Mouse (Mus musculus) adipocyte (in vitro differentiated cells): ENCODE measurements around the gene Fbxw4.

ENCODE experiments used
- DNase-seq: peaks from one replicate; pipeline ENCODE4 v3.0.0-alpha.2; 2016; ENCODE audit warnings: low spot score

Fbxw4 gene

DNA sequence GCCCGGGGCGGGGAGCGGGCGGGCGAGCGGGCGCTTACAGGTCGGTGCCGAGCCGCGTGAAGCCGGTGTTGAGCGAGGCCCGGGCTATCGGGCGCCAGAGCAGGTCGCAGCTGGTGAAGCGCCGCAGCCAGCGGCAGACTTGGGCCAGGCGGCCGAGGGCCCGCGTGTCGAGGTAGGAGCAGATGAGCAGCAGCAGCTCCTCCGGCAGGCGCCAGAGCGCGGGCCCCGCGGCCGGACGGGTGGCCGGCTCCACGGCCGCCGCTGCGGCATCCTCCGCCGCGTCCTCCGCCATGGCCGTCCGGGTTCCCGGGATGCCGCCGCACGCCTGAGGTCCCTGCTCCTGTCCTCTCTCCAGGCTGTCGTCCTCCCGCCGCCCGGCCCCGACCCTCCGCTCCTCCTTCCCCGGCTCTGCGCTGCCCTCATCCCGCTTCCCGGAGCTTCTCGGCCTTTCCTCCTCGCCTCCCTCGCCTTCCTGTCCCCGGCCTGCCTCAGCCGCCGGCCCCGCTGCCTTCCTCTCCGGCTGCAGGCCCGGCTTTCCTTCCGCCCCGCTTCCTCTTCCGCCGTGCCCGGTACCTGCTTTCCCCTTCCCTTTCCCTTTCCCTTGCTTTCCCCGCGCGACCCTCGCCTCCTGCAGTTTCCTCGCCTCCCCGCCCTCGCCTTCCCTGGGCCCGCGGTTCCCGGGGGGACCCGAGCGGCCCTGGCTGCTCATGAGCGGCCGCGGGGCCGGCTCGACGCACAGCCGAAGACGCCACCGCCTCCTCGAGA is at the start of gene Fbxw4:
TSS of gene Fbxw4 (minus strand) at position 575 of the 765 bp plus-strand sequence.
- DNase-seq = peak; percentile 75

DNA sequence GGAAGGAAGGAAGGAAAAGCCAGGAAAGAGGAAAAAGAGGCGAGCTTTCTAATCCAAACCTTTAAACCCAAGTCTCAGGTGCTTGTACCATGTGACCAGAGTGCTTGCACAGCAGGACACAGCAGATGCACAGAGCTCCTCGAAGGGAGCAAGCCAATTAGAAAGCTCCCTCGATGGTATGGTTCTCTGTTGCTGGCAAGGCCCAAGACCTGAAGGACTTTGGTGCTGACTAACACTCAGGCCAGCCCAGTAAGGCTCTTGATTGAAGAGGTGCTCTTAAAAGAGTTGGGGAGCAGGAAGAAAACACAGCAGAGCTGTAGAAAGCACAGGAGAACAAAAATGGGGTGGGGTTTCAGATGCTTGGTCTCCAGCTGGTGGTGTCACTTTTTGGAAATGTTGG is 48.6 kb upstream of the Fbxw4 start:
- DNase-seq = no peak

DNA sequence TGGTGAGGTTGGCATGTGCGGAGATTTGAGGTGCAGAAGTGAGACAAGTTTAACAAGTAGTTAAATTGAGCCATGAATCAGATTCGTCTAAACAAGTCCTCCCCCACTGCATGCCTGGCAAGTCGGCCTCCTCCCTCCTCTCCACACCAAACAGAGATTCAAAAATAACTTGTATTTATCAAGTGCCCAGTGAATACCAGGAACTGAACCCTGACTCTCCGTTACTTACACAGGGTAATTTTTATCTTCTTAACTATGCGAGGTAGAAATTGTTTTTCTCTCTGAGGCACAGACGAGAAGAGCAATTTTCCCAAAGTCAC is 36.1 kb upstream of the Fbxw4 start:
- DNase-seq = no peak

DNA sequence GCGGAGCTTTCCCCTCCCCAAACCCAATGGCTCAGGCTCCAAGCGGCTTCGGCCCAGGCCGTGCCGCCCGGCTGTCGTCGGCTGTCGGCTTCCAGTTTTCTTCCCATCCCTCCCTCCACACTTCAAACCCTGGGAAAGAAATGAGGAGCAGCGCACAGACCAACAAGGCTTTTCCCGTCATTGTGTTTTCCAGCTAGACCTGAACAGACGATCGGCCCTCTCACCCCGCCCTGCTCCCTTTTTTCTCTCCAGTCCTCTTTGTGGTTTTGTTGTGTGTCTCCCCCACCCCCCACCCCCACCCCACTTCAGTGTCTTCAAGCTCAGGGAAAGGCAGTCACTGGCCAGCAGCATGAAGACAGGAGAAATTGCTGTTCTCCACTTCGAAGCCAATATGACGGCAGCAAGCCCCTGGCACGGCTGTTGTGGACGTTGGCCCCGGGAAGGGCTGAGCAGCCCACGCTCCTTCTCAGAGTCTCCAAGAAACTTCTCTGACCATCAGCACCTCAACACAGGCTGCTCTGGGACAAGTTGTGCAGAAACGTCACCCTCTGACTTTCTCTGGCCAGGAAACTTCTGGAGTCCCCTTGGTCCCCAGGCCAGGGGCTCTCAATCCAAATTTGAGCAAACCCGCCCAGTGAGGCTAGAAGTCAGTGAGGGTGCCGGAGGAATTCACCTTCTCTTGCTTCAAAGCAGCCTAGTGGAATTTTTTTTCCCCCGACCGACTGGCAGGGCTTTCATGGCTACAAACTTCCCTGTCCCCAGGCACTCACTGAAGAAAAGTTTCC is 35.6 kb upstream of the Fbxw4 start:
- no peak for DNase-seq

DNA sequence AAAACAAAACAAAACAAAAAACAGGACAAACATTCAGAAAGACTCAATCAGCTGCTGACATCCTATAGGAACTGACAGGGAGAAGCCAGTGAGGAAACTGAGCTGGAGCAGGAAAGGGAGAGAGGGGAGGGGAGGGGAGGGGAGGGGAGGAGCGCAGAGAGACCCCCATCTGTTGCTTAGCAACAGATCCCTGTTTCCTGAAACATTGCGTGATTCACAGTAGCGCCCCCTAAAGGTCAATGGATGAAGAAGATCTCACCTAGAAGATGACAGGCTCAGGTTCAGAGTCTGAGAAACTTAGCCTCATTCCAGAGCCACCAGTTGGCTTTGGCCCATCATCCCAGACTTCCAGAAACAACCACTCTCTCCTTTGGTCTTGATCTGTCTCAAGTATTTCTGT is 33.9 kb upstream of the Fbxw4 start:
- DNase-seq = no peak

DNA sequence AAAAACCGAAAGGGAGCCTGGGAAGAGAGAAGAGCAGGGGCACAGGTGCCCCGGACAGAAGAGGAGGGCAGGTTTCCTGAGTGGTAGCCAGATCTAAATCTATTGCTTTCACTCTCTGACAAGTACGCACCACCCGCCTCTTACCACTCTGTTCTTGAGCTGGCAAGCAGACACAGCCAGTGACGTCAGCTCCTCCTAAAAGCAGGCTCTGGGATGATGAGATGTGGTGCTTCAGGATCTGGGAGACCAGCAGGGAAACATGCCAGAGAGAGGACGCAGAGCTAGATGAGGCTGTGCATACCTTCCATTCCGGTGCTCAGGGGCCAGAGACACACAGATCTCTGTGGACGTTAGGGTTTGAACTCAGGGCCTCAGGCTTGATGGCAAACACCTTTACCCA is 32.1 kb upstream of the Fbxw4 start:
- no peak for DNase-seq

DNA sequence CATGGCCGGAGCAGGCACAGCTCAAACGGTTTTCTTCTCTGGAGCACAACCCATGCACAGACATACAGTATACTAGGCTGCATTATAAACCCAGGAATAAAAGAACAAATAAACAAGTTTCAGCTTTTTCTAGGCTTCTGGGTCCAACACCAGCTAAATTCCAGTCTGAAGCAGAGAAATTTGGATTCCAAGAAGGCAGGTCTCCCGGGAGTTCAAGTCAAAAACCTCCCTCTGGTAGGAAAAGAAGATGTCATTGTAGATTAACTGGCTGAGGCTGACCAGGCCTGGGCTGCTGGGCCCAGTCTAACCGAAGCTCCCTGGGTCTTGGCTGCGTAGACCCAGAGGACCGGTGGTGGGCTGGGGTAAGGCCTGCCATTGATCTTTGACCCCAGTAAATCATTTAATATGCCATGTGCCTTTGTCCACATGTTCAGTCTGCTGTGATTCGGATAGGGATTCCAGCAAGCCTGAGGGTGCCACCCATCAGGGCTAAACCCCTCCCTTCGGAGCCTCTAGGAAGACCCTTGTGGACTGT is 31.0 kb upstream of the Fbxw4 start:
- peak; percentile 71 for DNase-seq

DNA sequence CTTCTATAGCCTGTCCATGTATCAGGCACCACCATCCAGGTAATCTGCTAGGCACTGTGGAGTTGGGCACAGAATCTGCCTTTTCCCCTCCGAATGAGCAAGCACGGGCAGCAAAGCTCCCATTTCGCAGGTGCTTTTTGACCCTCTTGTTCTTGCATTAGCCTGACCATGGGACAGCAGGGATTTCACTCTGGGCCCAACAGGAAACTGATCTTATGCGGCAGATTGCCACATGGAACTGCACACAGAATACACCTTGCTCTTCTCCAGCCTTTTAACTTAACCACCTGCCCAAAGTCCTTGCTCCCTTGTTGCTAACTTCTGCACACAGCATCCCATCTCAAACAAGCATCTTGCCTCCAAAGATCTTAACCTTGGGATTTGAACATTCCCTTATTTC is 26.9 kb upstream of the Fbxw4 start:
- no peak for DNase-seq

DNA sequence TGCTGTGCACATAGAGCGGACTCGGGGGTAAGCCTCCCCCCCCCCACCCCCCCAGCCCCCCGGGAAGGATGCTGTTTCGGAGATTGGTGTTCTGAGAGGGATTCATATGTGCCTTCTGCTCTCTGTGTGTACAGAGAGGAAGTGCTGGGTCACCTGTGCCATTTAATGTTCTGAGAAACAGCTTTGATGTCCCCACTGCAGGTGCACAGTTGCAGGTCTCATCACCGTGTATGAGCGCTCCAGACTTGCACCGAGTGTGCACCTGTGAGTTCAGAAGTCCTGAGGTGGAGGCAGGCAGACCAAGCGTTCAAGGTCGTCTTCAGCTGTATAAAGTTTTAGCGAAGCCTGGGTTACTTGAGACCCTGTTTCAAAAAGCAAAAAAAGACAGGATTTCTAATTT is 23.6 kb upstream of the Fbxw4 start:
- DNase-seq = no peak

DNA sequence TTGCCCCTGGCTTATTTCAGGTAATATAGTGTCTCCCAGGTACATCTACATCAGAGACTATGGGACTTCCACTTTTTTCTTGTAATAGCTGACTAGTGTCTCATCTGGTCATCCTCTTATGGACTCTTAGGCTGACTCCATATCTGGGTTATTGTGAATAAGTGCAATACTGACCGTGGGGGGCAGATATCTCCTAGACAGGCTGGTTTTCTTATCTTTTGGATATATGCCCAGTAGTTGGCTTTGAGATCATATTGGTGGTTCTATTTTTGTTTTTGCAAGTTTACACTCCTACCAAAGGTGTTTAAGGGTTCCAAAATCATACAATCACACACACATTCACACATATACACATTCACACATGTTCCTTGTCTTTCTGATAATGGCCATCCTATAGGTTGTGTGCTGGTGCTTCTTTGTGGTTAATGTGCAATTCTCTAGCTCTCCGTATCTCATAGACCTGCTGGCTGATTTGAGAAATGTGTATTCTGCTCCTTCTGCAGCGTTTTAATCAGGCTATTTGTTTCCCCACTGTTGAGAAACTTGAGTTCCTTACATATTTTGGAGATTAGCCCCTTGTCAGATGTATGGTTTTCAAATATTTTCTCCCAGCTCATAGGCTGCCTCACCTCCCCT is 20.5 kb upstream of the Fbxw4 start:
- DNase-seq = no peak

DNA sequence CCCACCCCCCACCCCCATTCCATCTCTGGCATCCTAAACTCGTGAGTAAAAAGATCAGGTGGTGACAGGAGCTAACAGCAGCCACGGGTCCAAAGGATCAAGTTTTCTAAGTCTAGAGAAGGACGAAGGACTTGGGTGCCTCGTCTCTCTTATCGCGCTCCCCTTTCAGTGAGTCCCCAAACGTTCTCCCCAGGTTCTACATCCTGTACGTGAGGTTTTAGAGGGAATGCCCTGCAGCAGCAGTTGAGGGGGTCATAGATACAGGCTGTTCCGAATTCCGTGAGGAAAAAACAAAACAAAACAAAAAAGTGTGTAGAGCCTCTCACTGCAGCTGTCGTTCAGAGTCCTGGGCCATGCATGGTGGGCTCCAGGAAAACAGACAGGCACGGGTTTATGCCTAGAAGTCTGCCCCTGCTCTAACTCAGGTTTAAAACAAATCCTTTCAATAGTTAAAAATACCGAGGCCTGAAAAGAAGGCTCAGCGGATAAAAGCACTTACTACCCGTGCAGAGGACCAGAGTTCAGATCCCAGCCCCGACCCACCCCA is 16.7 kb upstream of the Fbxw4 start:
- DNase-seq = no peak

DNA sequence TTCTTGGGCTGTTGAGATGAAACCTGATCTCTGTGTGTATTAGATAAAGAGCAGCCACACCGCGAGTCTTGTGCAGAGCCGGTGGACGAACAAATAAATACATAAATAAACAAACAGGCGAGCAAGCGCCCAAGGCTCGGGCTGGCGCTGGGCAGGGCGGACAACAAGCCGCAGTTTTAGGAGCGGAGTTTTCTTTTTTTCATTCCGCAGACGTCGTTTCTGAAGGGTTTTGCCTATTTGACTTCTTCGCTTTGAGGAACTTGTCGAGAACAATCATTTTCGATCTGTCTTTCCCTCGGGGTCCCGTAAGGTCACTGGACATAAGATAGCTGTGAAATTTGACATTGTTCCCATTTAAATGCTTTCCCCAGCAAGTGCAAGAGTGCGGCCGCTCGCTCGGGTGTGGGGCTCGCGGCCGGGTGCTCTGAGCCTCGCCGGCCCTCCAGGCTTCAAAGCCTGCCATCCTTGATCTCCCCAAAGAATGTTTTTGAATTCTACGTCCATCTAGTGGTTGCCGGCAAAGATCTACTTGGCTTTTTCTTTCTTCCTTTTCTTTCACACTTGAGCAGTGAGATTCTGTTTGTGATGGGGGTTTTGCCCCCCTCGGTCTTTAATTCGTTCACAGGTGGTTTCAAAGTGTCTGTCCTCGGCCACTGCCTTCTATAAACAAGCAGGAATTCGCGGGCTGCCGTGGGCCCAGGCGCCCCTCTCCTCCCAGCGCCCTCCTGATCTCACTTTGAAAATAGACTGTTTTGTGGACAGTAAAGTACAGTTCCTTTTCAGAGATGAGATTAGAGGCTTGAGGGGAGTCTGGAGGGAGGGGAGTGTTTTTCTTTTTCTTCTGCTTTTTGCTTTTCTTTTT is 15.8 kb upstream of the Fbxw4 start:
- no peak for DNase-seq

DNA sequence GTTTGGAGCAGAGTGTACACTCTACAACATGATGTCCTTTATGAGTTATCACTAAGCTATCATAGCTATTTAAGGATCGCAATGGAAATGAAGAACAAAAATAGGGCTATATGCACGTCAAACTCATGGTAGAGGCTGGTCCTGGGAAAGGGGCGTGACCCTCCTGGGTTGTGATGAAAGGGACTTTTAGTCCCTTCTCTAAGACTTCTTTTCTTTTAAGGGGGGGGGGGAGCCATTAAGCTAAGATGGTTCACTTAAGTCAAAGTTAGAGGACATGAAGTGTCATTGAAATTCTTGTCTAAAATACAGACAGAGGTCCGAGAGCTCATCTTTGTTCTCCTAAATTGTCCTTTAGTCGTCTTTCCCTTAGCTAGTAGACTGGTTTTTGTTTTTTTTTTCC is 15.1 kb upstream of the Fbxw4 start:
- DNase-seq = no peak

DNA sequence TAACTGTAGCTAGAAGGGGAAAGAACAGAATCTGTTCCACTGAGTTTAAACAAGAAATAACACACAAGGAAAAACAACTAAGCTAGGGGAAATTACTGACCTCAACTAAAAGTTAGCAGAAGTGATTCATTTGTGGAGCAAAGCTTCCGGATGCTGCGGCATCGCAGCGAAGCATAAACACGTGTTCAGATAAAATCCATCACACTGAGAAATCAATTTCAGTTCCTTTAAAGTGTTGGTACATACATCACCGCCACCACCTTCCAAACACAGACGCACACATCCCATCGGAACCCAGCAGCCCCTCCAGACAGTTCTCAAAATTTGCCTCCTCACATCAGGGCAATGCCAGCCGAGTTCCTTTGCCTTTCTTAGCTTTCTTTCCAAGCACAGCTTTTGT is 12.9 kb upstream of the Fbxw4 start:
- no peak for DNase-seq

DNA sequence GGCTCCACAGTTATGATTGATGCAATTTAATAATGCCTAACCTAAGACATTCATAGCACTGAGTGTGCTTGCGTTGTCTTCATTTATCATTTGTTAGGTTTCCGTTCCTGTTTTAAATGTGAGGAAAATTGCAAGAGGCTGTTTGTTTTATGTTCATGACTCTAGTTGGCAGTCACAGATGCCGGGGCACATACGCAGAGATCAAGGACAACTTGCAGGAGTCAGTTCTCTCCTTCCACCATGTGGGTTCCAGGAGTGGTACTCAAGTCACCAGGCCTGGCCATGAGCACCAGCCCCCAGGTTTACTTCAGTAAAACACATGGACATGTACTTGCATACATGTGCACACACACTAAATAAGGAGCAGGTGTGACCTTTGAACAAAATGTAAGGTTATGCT is 8.9 kb upstream of the Fbxw4 start:
- DNase-seq = no peak

DNA sequence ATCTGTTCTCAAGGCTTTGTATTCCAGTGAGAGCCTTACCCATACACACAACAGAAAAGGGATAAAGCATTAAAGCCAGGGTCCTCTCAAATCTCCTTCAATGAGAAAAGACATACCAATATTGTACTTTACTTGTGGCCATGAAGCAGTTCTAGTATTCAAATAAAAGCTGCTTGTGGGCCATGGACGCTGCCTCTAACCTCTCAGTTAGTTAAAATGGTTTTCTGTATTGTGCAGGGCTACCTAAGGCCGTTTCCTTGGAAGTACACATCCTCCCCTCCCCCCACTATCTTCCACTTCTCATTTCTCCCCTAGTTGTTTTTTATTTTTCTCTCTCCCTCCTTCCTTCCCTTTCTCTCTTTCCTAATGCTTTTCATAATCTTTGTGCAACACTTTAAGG is 3.7 kb upstream of the Fbxw4 start:
- DNase-seq = no peak

DNA sequence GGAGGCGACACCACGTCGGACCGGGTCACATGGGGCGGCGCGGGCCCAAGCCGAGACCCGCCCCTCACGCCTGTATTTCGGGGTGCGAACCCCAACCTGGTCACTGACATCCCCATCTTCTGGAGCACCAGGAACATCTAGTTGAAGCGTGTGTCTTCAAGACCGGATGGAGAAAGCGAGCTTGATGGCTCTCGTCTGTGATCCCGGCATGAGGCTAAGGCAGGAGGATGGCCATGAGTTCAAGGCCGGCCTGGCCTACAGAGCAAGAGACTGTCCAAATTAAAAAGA is 335 bp upstream of the Fbxw4 start:
- no peak for DNase-seq

DNA sequence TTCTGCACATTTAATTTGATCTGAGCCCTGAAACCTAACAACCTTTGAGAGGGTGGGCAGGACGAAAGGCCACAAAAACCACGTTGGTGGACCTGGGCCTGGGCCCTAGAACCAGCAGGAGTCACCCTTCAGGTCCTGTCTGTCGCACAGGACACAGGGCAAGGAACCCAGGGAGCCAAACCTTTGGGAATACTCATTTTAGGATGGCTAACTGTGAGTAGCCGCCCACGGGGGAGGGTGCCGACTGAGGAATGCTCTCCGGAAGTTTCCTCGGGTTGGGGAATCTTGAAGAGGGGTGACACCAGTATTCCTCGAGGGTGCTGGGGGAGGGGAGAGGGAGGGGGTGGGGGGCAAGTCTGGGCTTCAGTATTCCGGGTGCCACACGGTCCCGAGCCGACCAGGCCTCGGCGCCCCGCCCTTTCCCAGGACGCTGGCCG is 793 bp downstream of the Fbxw4 start:
- peak; percentile 69 for DNase-seq

DNA sequence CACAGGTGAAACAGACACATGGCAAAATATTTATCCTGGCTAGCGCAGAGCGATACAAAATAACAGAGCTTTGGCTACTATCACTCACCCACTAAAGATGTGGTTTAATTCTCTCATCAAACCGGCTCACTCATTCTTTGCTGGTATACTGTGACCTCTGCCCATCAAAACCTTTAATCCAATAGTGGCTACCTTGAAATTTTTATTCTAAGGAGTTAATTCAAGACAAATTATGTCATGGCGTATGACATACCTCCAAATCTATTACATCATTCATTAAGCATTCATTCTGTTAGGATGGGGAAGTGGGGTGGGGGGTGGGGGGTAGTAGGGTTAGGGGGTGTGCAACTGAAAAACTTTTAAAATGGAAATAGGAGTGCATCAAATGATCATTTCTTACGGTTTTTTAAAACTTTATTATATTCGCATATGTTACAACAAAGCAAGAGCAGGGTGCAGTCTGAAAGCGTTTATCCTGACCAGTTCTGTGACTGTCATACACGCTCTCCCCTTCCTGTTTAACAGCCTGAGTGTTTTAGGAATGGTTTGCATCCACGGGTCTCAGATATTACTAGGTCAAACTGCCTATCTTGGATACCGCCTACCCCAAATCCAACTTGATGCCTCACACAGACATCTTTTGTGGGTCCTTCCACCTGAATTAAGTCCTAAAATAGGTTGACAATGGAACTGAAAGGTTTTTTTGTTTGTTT is 1.4 kb downstream of the Fbxw4 start:
- DNase-seq = peak; percentile 38

DNA sequence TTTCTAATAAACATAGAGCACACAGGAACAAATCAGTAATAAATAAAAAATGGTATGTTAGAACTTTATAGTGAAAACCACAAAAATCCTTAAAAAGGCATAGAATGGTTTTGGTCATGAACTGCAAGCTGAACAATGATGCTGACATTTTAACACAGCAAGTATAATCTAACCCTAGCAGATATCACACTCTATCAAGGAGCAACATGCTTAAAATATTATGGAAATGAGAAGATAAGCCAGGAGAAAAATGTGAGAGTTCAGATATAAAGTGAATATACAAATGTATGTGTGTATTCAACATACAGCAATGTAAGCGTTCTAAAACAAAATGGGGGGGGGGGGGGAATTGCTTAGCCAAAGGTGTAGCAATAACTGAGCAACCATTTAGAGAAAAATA is 2.3 kb downstream of the Fbxw4 start:
- DNase-seq = no peak
